Mouse (Mus musculus) spleen, postnatal 14 days (tissue): ENCODE results near the gene Plekha5.

Source experiments
- DNase-seq, 2 experiments: peaks; one replicate each; pipeline ENCODE4 v3.0.0; 2021 to 2022; ENCODE audit warnings: low spot score in 2 of 2

Plekha5 gene

GRCm38 (mm10) chr6:140423846-140424200 is at the start of gene Plekha5:
Gene Plekha5, plus strand, starts transcription at chr6:140424054.
- DNase-seq: peak; percentile 10 to 24

DNA sequence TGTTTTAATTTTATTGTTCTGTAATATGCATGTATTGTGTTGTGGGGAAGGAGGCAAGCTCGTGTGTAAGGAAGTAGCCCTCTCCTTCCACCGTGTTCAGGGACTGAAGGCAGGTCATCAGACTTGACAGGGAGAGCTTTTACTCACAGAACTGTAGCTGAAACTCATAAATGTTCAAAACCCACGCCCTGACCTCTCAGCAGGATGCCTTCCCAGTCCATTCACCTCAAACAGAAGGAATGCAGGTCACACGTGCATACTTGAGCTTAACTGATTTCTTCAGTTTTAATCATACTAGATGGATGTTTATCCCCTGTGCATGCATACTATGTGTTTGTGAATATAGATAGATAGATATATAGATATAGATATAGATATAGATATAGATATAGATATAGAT is 48.2 kb upstream of the Plekha5 start:
- no peak for DNase-seq

DNA sequence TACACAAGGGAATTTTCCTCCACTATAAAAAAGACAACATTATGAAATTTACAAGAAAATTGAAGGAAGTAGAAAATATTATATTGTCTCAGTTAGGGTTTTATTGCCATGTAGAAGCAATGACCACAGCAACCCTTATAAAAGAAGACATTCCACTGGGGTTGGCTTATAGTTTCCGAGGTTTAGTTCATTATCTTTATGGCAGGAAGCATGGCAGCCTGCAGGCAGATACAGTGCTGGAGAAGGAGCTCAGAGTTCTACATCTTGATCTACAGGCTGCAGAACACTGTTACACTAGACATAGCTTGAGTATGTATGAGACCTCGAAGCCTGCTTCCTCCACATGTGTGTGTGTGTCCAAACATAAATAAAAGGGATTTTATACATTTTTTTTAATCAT is 43.3 kb upstream of the Plekha5 start:
- DNase-seq: no peak

DNA sequence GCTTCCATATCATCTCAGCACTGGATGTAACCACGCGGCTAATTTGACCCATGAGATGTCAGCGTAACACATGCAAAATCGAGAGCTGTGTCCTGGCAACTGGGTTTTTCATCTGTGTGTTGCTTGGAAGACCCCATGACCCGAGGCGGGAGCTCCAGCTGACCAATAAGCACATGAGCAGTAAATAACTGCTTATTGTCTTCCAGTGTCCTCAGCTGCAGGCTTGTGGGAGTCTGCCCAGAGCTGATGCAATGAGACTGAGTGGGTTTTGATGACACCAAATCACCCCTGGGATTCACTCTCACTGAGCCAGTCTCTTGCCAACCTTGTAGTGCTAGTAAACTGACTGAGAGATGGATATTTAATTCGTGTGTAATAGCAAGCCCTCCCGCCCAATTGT is 42.7 kb upstream of the Plekha5 start:
- no peak for DNase-seq

DNA sequence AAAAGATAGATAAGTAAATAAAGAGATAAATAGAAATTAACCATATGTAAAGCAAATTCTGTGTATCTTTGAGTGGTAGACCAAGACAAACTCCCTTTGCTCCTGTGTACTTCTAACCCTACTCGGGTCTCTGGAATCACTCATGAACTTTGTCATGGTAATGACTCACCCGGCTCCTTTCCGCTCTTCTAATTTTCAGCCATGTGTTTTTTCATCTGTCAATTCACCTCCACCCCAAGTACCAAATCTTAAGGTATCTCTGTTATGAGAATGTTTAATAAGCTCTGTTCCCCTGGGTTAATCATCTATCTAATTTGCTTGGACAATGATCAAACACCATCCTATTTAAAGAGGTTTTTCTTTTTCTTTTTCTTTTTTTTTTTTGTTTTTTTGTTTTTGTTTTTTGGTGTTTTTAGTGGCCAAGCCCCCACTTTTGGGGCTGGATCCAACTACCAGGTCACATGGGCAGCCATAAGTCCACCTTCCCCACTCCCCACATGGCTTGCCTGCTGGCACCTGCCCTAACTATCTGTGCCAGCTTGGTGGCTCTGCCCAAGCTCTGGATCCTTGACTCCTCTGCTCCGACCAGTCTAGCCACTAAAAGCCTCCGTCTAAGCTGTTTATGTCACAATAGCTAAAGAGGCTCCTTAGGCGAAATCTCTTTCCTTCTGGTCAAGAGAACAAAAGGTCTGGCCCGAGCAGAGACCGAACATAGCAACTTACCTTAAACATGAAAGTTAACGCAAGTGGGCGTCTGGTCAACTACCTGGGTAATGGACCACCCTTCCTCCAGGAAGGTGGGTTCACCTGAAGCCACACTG is 40.1 kb upstream of the Plekha5 start:
- no peak for DNase-seq

- DNase-seq: no peak
These were observed 27.2 kb upstream of the Plekha5 start for GRCm38 (mm10) chr6:140396687-140397086.

DNA sequence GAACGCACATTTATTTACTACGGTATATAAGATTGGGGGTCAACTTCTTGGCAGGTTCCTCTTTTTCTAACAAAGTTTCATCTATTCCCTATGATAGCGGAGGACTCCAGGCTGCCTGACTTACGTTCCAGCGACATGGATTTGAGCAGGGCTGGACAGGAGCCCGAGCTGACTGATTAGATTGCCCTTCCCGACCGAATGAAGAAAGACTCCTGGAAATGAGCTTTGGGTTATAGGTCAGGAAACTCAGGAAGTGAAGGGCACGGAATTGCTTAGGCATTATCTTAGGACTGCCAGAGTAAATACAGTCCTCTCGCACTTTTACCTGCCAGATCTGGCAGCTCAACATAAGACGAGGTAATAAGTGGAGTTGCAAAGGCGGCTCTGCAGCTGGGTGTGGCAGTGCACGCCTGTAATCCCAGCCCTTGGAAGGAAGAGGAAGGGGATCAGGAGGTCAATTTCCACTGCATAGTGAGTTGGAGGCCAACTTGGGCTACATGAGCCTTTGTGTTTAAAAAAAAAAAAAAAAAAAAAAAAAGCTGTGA is 21.0 kb upstream of the Plekha5 start:
- no peak for DNase-seq

GRCm38 (mm10) chr6:140411996-140412395 is 11.9 kb upstream of the Plekha5 start:
- DNase-seq: no peak

- no peak for DNase-seq
These were observed 611 bp upstream of the Plekha5 start for GRCm38 (mm10) chr6:140423041-140423845.

- peak in 1 of 2 experiments; percentile 2 for DNase-seq
These were observed 542 bp downstream of the Plekha5 start for GRCm38 (mm10) chr6:140424201-140424990.

GRCm38 (mm10) chr6:140424991-140425361 is 1.1 kb downstream of the Plekha5 start:
- DNase-seq: no peak

DNA sequence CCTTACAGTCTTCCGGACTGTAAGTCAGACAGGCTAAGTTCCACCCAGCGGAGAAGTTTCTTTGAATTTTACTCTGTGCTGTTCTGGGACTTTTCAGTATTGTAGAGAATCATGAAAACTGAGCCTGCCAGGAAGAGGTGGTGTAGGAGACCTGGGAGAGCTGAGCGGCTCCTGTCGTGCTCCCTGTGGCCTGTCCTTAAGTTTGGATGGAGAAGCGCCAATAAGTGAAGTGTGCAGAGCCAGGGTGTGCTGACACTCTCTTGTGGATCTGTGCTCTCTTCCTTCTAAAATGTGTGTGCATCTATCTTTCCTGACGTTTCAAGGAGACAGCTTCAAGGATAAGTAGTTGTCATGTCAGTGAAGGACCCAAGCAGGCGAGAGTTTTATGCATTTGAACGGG is 5.4 kb downstream of the Plekha5 start:
- DNase-seq: no peak

GRCm38 (mm10) chr6:140432363-140432762 is 8.5 kb downstream of the Plekha5 start:
- DNase-seq: no peak

DNA sequence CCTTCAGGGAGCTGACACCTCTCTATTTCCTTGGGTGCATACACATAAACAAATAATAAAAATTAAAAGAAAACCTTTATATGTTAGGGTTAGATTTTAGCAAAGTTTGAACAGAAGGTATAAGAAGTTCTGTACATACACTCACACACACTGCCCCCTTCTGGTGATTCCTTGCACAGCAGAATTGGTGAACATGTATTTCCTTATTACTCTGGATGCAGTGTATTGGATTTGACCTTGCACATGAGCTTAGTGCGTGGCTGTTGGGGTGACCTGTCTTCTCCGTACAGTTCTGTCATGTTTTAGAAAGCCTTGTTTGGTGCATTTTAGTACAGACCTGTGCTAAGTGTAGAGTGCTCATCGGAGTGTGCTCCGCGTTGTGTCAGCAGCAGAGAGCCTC is 19.5 kb downstream of the Plekha5 start:
- DNase-seq: peak in 1 of 2 experiments; percentile 29

DNA sequence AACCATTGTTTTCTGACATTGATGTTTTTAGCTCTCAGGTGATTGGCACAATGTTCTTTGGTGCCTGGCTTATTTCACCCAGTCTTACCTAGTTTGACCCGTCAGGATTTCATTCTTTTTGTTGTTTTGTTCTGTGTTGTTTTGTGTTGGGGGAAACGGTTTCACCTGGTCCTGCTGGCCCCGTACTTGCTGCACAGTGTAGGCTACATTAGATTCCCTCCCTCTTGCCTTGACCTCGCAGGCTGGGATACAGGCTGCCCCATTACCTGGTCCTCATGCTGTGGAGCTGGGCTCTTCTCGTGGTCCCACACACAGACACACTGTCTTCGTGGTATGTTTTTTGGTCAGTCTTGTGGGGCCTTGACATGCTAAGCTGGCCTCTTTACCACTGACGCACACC is 20.3 kb downstream of the Plekha5 start:
- no peak for DNase-seq

GRCm38 (mm10) chr6:140444855-140445465 is 21.1 kb downstream of the Plekha5 start:
- DNase-seq: no peak

- no peak for DNase-seq
These were observed 24.3 kb downstream of the Plekha5 start for GRCm38 (mm10) chr6:140448010-140448739.

DNA sequence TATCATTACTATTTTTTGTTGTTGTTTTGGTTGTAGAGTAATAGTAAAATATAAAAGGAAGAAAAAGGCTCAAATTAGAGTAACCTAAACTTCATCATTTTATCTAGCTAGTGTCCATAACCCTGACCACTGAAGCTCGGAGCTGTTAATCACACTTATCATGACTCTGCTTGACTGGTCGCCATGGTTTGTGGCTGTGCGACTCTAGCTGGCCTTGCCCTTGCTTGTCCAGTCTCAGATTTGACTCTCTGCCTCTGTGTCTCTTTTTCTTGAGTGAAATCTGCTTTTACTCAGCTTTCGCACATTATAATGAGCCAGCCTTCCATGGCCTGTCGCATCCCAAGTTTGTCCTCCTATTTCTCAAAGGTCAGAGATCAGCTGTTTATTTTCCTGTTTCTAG is 26.8 kb downstream of the Plekha5 start:
- DNase-seq: no peak

GRCm38 (mm10) chr6:140452736-140453135 is 28.9 kb downstream of the Plekha5 start:
- no peak for DNase-seq

GRCm38 (mm10) chr6:140453454-140453853 is 29.6 kb downstream of the Plekha5 start:
- no peak for DNase-seq

GRCm38 (mm10) chr6:140454388-140454787 is 30.5 kb downstream of the Plekha5 start:
- DNase-seq: no peak
